Mouse (Mus musculus) midbrain, embryonic 11.5 days (tissue): ENCODE results near the gene Kncn. TPM values are rescaled to one million over a fixed set of nuclear protein-coding genes. Genes with fewer than 3 reads are reported as not detected.

Experiments used
- ATAC-seq: fragments of 200-750 bp; cut with Nextera tagmentation; 2 replicates; pipeline ENCODE4 v1.8.0; 2017; ENCODE audit warnings: moderate TSS enrichment, moderate library complexity; ENCODE audit not compliant: low FRiP score
- DNase-seq: peaks from one replicate; pipeline ENCODE4 v3.0.0; 2015; ENCODE audit warnings: low spot score; ENCODE audit errors: missing footprints
- H3K27ac ChIP-seq: fragments of 300-500 bp; sonication (generic); 2 replicates; pipeline ENCODE4 v1.5.1; 2014; ENCODE audit warnings: low read depth, low read length
- H3K27me3 ChIP-seq: fragments of 300-500 bp; sonication (generic); 2 replicates; pipeline ENCODE4 v1.6.1; 2014; ENCODE audit warnings: mild to moderate bottlenecking, low read length, moderate library complexity, mixed read lengths; ENCODE audit not compliant: control insufficient read depth, insufficient read depth
- H3K36me3 ChIP-seq: fragments of 300-500 bp; sonication (generic); 2 replicates; pipeline ENCODE4 v1.6.1; 2014; ENCODE audit warnings: mild to moderate bottlenecking, low read length, moderate library complexity, mixed read lengths; ENCODE audit not compliant: control insufficient read depth, insufficient read depth
- H3K4me1 ChIP-seq: fragments of 300-500 bp; sonication (generic); 2 replicates; pipeline ENCODE4 v1.6.1; 2014; ENCODE audit warnings: low read length; ENCODE audit not compliant: control insufficient read depth, insufficient read depth
- H3K4me2 ChIP-seq: fragments of 300-500 bp; sonication (generic); 2 replicates; pipeline ENCODE4 v1.6.1; 2014; ENCODE audit warnings: mild to moderate bottlenecking, moderate library complexity
- H3K4me3 ChIP-seq: fragments of 300-500 bp; sonication (generic); 2 replicates; pipeline ENCODE4 v1.5.1; 2014; ENCODE audit warnings: low read depth, low read length
- H3K9ac ChIP-seq: fragments of 300-500 bp; sonication (generic); 2 replicates; pipeline ENCODE4 v1.6.1; 2014; ENCODE audit warnings: low read length
- H3K9me3 ChIP-seq: fragments of 300-500 bp; sonication (generic); 2 replicates; pipeline ENCODE4 v1.6.1; 2016; ENCODE audit warnings: low read length; ENCODE audit not compliant: control insufficient read depth
- WGBS: fragments of 180-500 bp; shearing (Covaris S2); extraction: QIAGEN DNeasy Blood & Tissue Kit; methylation state at CpG from one replicate; pipeline ENCODE4 v1.1.7; 2014; 5-methylcytosine and 5-hydroxymethylcytosine counted together
- polyA plus RNA-seq: library from polyadenylated mRNA; unstranded; fragments of >200 nt; fragmentation: Nextera tagmentation; extraction: Ambion mirVana; gene quantifications from 2 replicates; pipeline ENCODE4 v1.2.1, GENCODE M21; 2014

Kncn gene
- polyA plus RNA-seq, 1 experiment from 2014 or later = not detected

GRCm38 (mm10) chr4:115937061-115937976 is 53.1 kb downstream of the Kncn start:
- peaks cover 54% of the 10 kb centered on the region for H3K27me3 ChIP-seq
- 1% methylated on average over 19 of the region's 19 CpGs for WGBS
- peak overlapping the region; percentile 64 for H3K4me2 ChIP-seq
- H3K4me3 ChIP-seq = peak overlapping the region; percentile 57
- DNase-seq (peak; percentile 95), ATAC-seq (no peak)
- H3K27ac ChIP-seq = no peak overlapping the region
- no peaks in the 10 kb centered on the region for H3K36me3 ChIP-seq
- H3K9ac ChIP-seq = peak overlapping the region; percentile 66
- H3K9me3 ChIP-seq = no peaks in the 10 kb centered on the region
- peaks cover 51% of the 10 kb centered on the region for H3K4me1 ChIP-seq

GRCm38 (mm10) chr4:115938276-115939160 is 54.3 kb downstream of the Kncn start:
- H3K4me1 ChIP-seq = peaks cover 53% of the 10 kb centered on the region
- H3K27ac ChIP-seq = no peak overlapping the region
- peaks cover 61% of the 10 kb centered on the region for H3K27me3 ChIP-seq
- DNase-seq (peak; percentile 98), ATAC-seq (no peak)
- peak overlapping the region; percentile 57 for H3K4me3 ChIP-seq
- H3K9me3 ChIP-seq = no peaks in the 10 kb centered on the region
- peak overlapping the region; percentile 64 for H3K4me2 ChIP-seq
- under 1% methylated on average over 37 of the region's 37 CpGs for WGBS
- H3K9ac ChIP-seq = peak overlapping the region; percentile 66
- H3K36me3 ChIP-seq = no peaks in the 10 kb centered on the region

Other genes with a start within 250 kb of the Kncn start
- 0.12 TPM in 1 of 2 replicates, not detected in the other for gene Cyp4b1, start 236.7 kb upstream of the Kncn start, polyA plus RNA-seq
- 42.8 and 46.4 TPM in 2 replicates for gene Efcab14, start 146.7 kb upstream of the Kncn start, polyA plus RNA-seq
- gene Tex38, start 103.4 kb upstream of the Kncn start, polyA plus RNA-seq = 0.41 TPM in 1 of 2 replicates, not detected in the other
- 42.3 and 50.9 TPM in 2 replicates for gene Atpaf1, start 99.6 kb upstream of the Kncn start, polyA plus RNA-seq
- 2.5 and 3.7 TPM in 2 replicates for gene Mob3c, start 56.3 kb upstream of the Kncn start, polyA plus RNA-seq
- 17.9 and 22.3 TPM in 2 replicates for gene Mknk1, start 45.2 kb upstream of the Kncn start, polyA plus RNA-seq
- gene 6430628N08Rik, start 6.3 kb downstream of the Kncn start, polyA plus RNA-seq = 0.33 TPM in 1 of 2 replicates, not detected in the other
- 15.1 and 15.9 TPM in 2 replicates for gene Dmbx1, start 55.5 kb downstream of the Kncn start, polyA plus RNA-seq
- 1.8 TPM in 2 replicates for gene Faah, start 133.5 kb downstream of the Kncn start, polyA plus RNA-seq
- gene Nsun4, start 169.5 kb downstream of the Kncn start, polyA plus RNA-seq = 22.2 and 24.7 TPM in 2 replicates
- gene Uqcrh, start 190.7 kb downstream of the Kncn start, polyA plus RNA-seq = 398 and 455 TPM in 2 replicates
- 64.1 and 67.5 TPM in 2 replicates for gene Lrrc41, start 190.9 kb downstream of the Kncn start, polyA plus RNA-seq
- 55.8 and 61.0 TPM in 2 replicates for gene Rad54l, start 239.3 kb downstream of the Kncn start, polyA plus RNA-seq
- gene Pomgnt1, start 239.4 kb downstream of the Kncn start, polyA plus RNA-seq = 46.6 and 48.4 TPM in 2 replicates